Mouse (Mus musculus) testis, adult 2 months (tissue): ENCODE measurements around the gene Tgfb1.

Experiments used
- CTCF ChIP-seq: fragments of 200-500 bp; IDR thresholded peaks from 2 replicates; pipeline ENCODE4 v1.5.1; 2012; ENCODE audit warnings: low read depth, mild to moderate bottlenecking, inconsistent platforms, low read length, moderate library complexity; ENCODE audit not compliant: control insufficient read depth, insufficient read depth, insufficient replicate concordance
- POLR2A ChIP-seq: fragments of 200-500 bp; IDR thresholded peaks from 2 replicates; pipeline ENCODE4 v1.6.1; 2012; ENCODE audit warnings: low read depth, mild to moderate bottlenecking, inconsistent platforms, low read length, moderate library complexity; ENCODE audit not compliant: control insufficient read depth

GRCm38 (mm10) chr7:25707581-25708292 lies 20.9 kb downstream of the Tgfb1 start:
- TF ChIP-seq CTCF (no peak), POLR2A (no peak)
